Mouse (Mus musculus): ENCODE measurements at regions not wholly inside any gene's neighbourhood (a gene's known extent, or its start where the extent isn't known, plus 50 kb on each side); places are given as distances from the start of the nearest gene placed in this dataset.

- no peak for TF ChIP-seq CTCF (IDR thresholded peaks at IDR 0.05)
- TF ChIP-seq POLR2A (IDR thresholded peaks at IDR 0.05; ENCODE audit: insufficient read depth, low read depth, low read length) = no peak
- no peak for TF ChIP-seq EP300 (IDR thresholded peaks at IDR 0.05; ENCODE audit: insufficient read depth, low read depth, low read length)
Measured at GRCm38 (mm10) chr3:151283829-151284228, 153.9 kb upstream of the Adgrl4 start.

Data from heart, adult 2 months (tissue).